Mouse (Mus musculus): ENCODE measurements at regions not wholly inside any gene's neighbourhood (a gene's known extent, or its start where the extent isn't known, plus 50 kb on each side); places are given as distances from the start of the nearest gene placed in this dataset.
"Not testable (repeated sequence)": the region's sequence is repeated elsewhere in the genome, so short reads cannot be mapped to it uniquely, and the experiment has no call there.

DNA sequence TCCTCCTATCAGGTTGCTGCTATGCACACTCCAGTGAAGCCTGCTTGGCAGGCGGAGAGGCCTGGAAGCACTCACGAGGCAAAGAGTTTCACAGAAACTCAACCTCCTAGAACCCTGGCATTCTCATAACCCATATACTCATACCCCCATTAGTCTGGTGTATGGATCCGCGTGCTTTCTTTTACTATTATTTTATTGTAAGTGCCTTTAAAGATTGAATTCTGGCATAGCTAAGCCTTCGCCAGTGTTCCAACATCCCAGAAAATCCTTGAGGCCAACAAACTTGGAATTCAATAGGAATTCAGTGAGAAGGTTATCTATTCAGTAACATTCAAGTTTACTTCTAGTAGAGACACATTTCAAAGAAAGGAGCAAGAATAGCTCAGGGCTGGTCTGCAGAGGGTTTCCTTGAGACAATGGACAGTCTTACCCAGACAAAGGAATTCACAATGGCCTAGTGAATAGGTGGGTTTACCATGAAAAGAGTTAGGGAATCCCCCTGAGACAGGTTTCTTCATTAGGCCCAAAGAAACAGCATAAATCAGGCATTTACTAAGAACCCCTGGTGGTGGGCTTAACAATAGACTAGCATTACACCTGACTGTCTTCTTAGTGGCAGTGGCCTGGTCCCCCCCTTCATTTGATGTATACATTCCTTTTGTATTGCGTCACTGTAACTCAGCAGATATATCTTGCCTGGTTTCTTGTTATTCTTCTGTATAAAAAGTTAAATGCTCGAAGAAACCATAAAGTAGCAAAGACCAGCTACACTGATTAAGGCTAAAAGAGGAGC, 80.8 kb upstream of the Gm15446 start:
- DNase-seq: not testable (repeated sequence)

DNA sequence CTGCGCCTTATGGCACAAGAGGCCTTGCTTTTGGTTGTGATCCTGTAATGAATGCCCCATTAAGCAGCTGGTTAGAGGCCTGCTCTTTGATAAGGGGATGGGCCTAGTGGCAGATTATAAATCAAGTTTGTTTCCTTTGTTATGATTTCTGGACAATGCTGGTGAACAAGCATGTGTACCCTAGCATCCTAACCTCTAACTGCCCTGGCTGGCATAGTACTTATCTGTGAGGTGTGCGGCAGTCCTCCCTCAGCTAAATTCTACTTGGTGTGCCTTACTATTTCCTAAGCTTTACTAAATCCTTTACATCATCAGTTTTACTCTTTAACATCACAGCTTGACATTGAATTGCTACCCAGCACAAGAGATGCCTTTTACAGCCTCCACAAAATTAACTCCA, 79.0 kb upstream of the Gm15446 start:
- not testable (repeated sequence) for DNase-seq

DNA sequence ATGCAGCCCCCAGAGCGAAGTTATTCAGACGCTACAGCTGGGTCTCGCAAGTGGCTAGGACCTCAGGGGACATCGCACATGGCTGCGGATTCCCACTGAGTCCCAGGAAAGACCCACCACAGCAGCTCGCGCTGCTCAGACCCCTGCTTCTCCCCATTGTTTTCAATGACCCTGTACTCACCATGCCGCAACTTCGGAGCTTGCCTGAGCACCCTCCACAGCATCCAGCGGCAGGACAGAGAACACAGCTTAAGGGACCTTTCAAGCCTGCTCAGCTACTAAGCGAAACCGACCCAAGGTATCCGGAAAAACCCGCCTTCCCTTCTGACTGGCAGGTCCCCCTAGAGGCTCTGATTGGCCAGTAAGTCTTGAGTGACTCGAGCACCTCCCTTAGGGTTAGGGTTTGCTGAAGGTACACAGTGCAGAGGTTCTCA, 78.4 kb upstream of the Gm15446 start:
- DNase-seq: no peak

DNA sequence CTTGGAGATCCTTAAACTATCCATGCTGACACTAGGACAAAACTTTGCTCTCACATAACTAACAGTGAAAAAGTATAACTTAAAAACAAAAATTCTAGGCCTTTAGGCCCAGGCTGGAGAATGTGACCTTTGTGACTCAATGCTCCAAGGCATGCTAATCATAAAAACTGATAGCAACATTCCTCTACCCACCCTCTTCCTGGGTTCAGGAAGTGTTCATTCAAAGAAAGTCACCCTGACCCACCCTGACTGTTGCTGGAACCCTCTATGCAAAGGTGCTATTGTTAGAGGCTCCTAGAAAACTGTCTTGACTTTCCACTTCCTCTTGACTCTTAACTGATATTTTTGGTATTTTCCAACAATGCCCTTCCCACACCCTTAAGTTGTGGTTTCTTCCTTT, 72.0 kb upstream of the Gm15446 start:
- not testable (repeated sequence) for DNase-seq

DNA sequence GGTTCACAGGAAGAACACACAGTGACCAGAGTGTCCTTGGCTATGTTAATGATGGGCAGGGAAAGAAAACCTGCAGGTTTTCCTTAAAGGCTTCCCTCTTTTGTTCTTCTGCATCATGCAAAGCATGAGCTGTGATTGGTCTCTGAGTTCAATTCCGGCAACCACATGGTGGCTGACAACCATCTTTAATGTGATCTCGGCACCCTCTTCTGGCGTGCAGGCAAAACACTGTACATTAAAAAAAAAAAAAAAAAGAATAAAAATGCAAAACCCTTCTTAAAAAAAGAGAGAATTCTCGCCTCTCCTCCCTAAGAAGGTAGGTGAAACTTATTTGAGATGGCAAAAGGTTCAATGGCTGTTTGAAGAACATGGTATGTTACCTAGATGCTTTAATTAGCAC, 62.8 kb upstream of the Gm15446 start:
- no peak for DNase-seq

DNA sequence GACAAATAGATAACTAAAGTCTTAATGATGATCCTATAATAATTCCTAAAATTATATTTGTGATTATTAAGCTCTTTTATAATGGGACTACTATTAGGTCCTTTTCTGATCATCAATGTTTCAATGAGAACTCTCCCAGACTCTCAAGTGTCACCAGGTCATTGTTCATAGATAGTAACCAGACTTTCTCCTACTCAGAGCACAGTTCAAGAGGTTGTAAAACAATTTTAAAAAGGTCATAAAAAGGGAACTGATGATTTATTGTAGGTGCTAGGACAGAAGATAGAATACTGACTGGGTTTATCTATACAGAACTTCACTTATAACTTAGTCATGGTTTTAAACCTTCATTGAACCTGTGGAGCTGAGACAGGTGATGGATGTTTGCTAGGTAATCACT, 58.7 kb upstream of the Gm15446 start:
- not testable (repeated sequence) for DNase-seq

DNA sequence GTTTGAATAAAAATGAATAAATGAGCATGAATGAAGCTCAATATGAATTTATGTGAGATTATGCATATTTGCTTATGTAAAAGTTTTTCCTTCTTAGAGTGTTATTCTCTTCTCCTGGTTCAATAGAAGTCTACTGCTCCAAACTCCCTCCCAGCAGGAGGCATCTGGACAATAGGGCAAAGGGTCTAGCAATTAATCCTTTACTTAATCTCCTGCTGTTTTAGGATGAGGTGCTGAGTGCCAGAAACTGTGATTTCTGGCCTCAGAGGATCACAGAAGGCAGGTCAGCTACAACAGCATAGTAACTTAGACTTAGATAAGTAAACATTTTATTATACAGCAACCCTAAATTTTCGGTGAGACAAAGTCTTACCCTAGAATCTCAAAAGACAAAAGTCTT, 57.6 kb upstream of the Gm15446 start:
- no peak for DNase-seq

DNA sequence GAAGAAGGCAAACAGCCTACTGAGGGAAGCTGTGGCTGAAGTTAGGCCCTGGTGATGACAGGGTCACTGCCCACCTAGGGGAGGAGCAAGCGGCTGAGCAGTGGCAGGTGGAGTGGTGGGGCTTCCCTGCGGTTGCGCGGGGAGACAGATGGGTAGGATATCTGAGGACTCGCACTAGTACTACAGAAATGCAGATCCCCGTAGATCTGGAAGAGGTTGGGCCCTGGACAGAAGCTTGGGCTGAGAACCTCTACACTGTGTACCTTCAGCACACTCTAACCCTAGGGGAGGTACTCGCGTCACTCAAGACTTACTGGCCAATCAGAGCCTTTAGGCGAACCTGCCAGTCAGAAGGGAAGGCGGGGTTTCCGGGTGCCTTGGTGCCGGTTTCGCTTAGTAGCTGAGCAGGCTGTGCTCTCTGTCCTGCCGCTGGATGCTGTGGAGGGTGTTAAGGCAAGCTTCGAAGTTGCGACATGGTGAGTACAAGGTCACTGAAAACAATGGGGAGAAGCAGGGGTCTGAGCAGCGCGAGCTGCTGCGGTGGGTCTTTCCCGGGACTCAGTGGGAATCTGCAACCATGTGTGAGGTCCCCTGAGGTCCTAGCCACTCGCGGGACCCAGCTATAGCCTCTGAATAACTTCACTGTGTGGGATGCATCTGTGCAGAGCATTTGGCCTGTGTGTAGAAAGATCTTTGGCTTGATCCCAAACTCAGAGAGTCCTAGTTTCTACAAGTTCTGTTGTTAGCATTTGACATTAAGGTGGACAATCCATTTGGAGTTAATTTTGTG, 56.7 kb upstream of the Gm15446 start:
- DNase-seq: peak; percentile 90

DNA sequence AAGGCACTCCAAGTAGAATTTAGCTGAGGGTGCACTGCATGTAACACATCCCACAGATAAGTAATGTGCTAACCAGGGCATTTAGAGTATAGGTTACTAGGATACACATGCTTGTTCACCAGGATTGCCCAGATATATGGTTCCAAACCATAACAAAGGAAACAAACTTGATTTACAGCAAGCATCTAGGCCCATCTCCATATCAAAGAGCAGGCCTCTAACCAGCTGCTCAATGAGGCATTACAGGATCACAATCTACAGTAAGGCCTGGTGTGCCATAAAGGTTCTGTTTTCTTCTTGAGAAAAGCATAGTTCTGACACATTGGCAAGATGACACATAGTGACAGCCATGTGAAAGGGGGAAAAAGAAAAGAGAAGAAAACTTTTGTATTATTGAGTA, 56.0 kb upstream of the Gm15446 start:
- DNase-seq: not testable (repeated sequence)

Measured in cerebellum, adult 9-10 months (tissue).